Mouse (Mus musculus): Measurements from ENCODE around the gene Syne2. TPM values are rescaled to one million over a fixed set of nuclear protein-coding genes. Genes with fewer than 3 reads are reported as not detected.

Syne2 gene
- polyA plus RNA-seq, 1 experiment from 2014 or later = 63.6 TPM

GRCm38 (mm10) chr12:76071935-76072849, 254.3 kb downstream of the Syne2 start:
- Histone ChIP-seq H3K4me1 (ENCODE audit: control insufficient read depth, insufficient read depth, low read length) (no peaks in the 10 kb centered on the region), H3K27me3 (ENCODE audit: control insufficient read depth, insufficient read depth, low read length) (no peaks in the 10 kb centered on the region), H3K4me3 (ENCODE audit: low read depth, low read length) (no peak overlapping the region), H3K36me3 (ENCODE audit: control insufficient read depth, insufficient read depth, low read length) (peaks cover 11% of the 10 kb centered on the region; the same call in 1 of the 2 replicates), H3K9ac (replicated peaks; ENCODE audit: low read depth, low read length) (no peak overlapping the region), H3K9me3 (ENCODE audit: control insufficient read depth, low read depth, low read length) (no peaks in the 10 kb centered on the region), H3K4me2 (replicated peaks; ENCODE audit: low read depth, low read length) (peak overlapping the region; percentile 19), H3K27ac (ENCODE audit: low read length) (peak overlapping the region; percentile 44; the same call in 1 of the 2 replicates)
- 23% methylated on average over 19 of the region's 19 CpGs for WGBS
- no peak for ATAC-seq (ENCODE audit: insufficient number of reproducible peaks, insufficient read depth, low FRiP score, low read depth)

GRCm38 (mm10) chr12:76073066-76073826, 255.3 kb downstream of the Syne2 start:
- no peak for ATAC-seq (ENCODE audit: insufficient number of reproducible peaks, insufficient read depth, low FRiP score, low read depth)
- Histone ChIP-seq H3K36me3 (ENCODE audit: control insufficient read depth, insufficient read depth, low read length) (peaks cover 13% of the 10 kb centered on the region; the same call in 1 of the 2 replicates), H3K4me2 (replicated peaks; ENCODE audit: low read depth, low read length) (no peak overlapping the region), H3K27ac (ENCODE audit: low read length) (no peak overlapping the region), H3K27me3 (ENCODE audit: control insufficient read depth, insufficient read depth, low read length) (no peaks in the 10 kb centered on the region), H3K9me3 (ENCODE audit: control insufficient read depth, low read depth, low read length) (no peaks in the 10 kb centered on the region), H3K4me1 (ENCODE audit: control insufficient read depth, insufficient read depth, low read length) (no peaks in the 10 kb centered on the region), H3K9ac (replicated peaks; ENCODE audit: low read depth, low read length) (no peak overlapping the region), H3K4me3 (ENCODE audit: low read depth, low read length) (no peak overlapping the region)
- WGBS = 34% methylated on average over 13 of the region's 13 CpGs

- ATAC-seq (ENCODE audit: insufficient number of reproducible peaks, insufficient read depth, low FRiP score, low read depth) = no peak
- 57% methylated on average over 7 of the region's 7 CpGs for WGBS
- no peaks in the 10 kb centered on the region for H3K9me3 ChIP-seq (ENCODE audit: control insufficient read depth, low read depth, low read length)
- H3K4me3 ChIP-seq (ENCODE audit: low read depth, low read length) = no peak overlapping the region
- H3K4me2 ChIP-seq (replicated peaks; ENCODE audit: low read depth, low read length) = no peak overlapping the region
- H3K27ac ChIP-seq (ENCODE audit: low read length) = no peak overlapping the region
- no peaks in the 10 kb centered on the region for H3K4me1 ChIP-seq (ENCODE audit: control insufficient read depth, insufficient read depth, low read length)
- H3K9ac ChIP-seq (replicated peaks; ENCODE audit: low read depth, low read length) = no peak overlapping the region
- H3K36me3 ChIP-seq (ENCODE audit: control insufficient read depth, insufficient read depth, low read length) = peaks cover 17% of the 10 kb centered on the region; the same call in 1 of the 2 replicates
- H3K27me3 ChIP-seq (ENCODE audit: control insufficient read depth, insufficient read depth, low read length) = no peaks in the 10 kb centered on the region
These were observed 256.0 kb downstream of the Syne2 start for GRCm38 (mm10) chr12:76073981-76074380.

- Histone ChIP-seq H3K4me2 (replicated peaks; ENCODE audit: low read depth, low read length) (peak overlapping the region; percentile 42), H3K36me3 (ENCODE audit: control insufficient read depth, insufficient read depth, low read length) (peaks cover 13% of the 10 kb centered on the region), H3K27ac (ENCODE audit: low read length) (no peak overlapping the region), H3K9me3 (ENCODE audit: control insufficient read depth, low read depth, low read length) (no peaks in the 10 kb centered on the region), H3K9ac (replicated peaks; ENCODE audit: low read depth, low read length) (no peak overlapping the region), H3K4me3 (ENCODE audit: low read depth, low read length) (peak overlapping the region; percentile 13; the same call in 1 of the 2 replicates), H3K4me1 (ENCODE audit: control insufficient read depth, insufficient read depth, low read length) (0 out of 2 replicates have a peak, but pooled peaks cover 10% of the 10 kb centered on the region), H3K27me3 (ENCODE audit: control insufficient read depth, insufficient read depth, low read length) (no peaks in the 10 kb centered on the region)
- ATAC-seq (ENCODE audit: insufficient number of reproducible peaks, insufficient read depth, low FRiP score, low read depth) = no peak
- WGBS = 38% methylated on average over 14 of the region's 14 CpGs
These were observed 263.1 kb downstream of the Syne2 start for GRCm38 (mm10) chr12:76080876-76081556.

- Histone ChIP-seq H3K27me3 (ENCODE audit: control insufficient read depth, insufficient read depth, low read length) (no peaks in the 10 kb centered on the region), H3K27ac (ENCODE audit: low read length) (no peak overlapping the region), H3K9ac (replicated peaks; ENCODE audit: low read depth, low read length) (no peak overlapping the region), H3K36me3 (ENCODE audit: control insufficient read depth, insufficient read depth, low read length) (peaks cover 12% of the 10 kb centered on the region), H3K9me3 (ENCODE audit: control insufficient read depth, low read depth, low read length) (no peaks in the 10 kb centered on the region), H3K4me2 (replicated peaks; ENCODE audit: low read depth, low read length) (peak overlapping the region; percentile 42), H3K4me3 (ENCODE audit: low read depth, low read length) (peak overlapping the region; percentile 13), H3K4me1 (ENCODE audit: control insufficient read depth, insufficient read depth, low read length) (0 out of 2 replicates have a peak, but pooled peaks cover 10% of the 10 kb centered on the region)
- ATAC-seq (ENCODE audit: insufficient number of reproducible peaks, insufficient read depth, low FRiP score, low read depth) = peak; percentile 77; the same call in 1 of the 2 replicates
- whole genome bisulfite sequencing = 4% methylated on average over 21 of the region's 22 CpGs
These were observed 263.8 kb downstream of the Syne2 start for GRCm38 (mm10) chr12:76081557-76082211.

GRCm38 (mm10) chr12:76085066-76085465, 267.1 kb downstream of the Syne2 start:
- no peaks in the 10 kb centered on the region for H3K27me3 ChIP-seq (ENCODE audit: control insufficient read depth, insufficient read depth, low read length)
- ATAC-seq (ENCODE audit: insufficient number of reproducible peaks, insufficient read depth, low FRiP score, low read depth) = no peak
- peaks cover 9% of the 10 kb centered on the region for H3K36me3 ChIP-seq (ENCODE audit: control insufficient read depth, insufficient read depth, low read length)
- no peak overlapping the region for H3K4me2 ChIP-seq (replicated peaks; ENCODE audit: low read depth, low read length)
- no peak overlapping the region for H3K9ac ChIP-seq (replicated peaks; ENCODE audit: low read depth, low read length)
- no peaks in the 10 kb centered on the region for H3K9me3 ChIP-seq (ENCODE audit: control insufficient read depth, low read depth, low read length)
- 68% methylated on average over 9 of the region's 9 CpGs for WGBS
- H3K27ac ChIP-seq (ENCODE audit: low read length) = no peak overlapping the region
- no peak overlapping the region for H3K4me3 ChIP-seq (ENCODE audit: low read depth, low read length)
- 0 out of 2 replicates have a peak, but pooled peaks cover 10% of the 10 kb centered on the region for H3K4me1 ChIP-seq (ENCODE audit: control insufficient read depth, insufficient read depth, low read length)

GRCm38 (mm10) chr12:76085956-76086905, 268.3 kb downstream of the Syne2 start:
- Histone ChIP-seq H3K9me3 (ENCODE audit: control insufficient read depth, low read depth, low read length) (no peaks in the 10 kb centered on the region), H3K4me1 (ENCODE audit: control insufficient read depth, insufficient read depth, low read length) (0 out of 2 replicates have a peak, but pooled peaks cover 3% of the 10 kb centered on the region), H3K27ac (ENCODE audit: low read length) (no peak overlapping the region), H3K27me3 (ENCODE audit: control insufficient read depth, insufficient read depth, low read length) (no peaks in the 10 kb centered on the region), H3K36me3 (ENCODE audit: control insufficient read depth, insufficient read depth, low read length) (peaks cover 9% of the 10 kb centered on the region), H3K4me3 (ENCODE audit: low read depth, low read length) (no peak overlapping the region), H3K4me2 (replicated peaks; ENCODE audit: low read depth, low read length) (no peak overlapping the region), H3K9ac (replicated peaks; ENCODE audit: low read depth, low read length) (no peak overlapping the region)
- 65% methylated on average over 15 of the region's 15 CpGs for WGBS
- ATAC-seq (ENCODE audit: insufficient number of reproducible peaks, insufficient read depth, low FRiP score, low read depth) = no peak

Data from stomach, embryonic 14.5 days (tissue).